Mouse (Mus musculus): ENCODE data around the gene Samd3. TPM values are rescaled to one million over a fixed set of nuclear protein-coding genes. Genes with fewer than 3 reads are reported as not detected.

Gene Samd3
- polyA plus RNA-seq, 1 experiment from 2014 or later, result not detected

GRCm38 (mm10) chr10:26232071-26232653 is 2.7 kb downstream of the Samd3 start:
- Histone ChIP-seq H3K9me3 (replicated peaks; ENCODE audit: control insufficient read depth, low read length) (no peaks in the 10 kb centered on the region), H3K27ac (ENCODE audit: low read length) (no peak overlapping the region), H3K4me3 (ENCODE audit: low read depth, low read length) (no peak overlapping the region), H3K36me3 (ENCODE audit: control insufficient read depth, insufficient read depth) (no peaks in the 10 kb centered on the region), H3K9ac (ENCODE audit: low read depth, low read length) (no peak overlapping the region), H3K27me3 (ENCODE audit: control insufficient read depth, insufficient read depth, low read depth, low read length) (no peaks in the 10 kb centered on the region), H3K4me1 (ENCODE audit: control insufficient read depth, low read depth, low read length) (no peaks in the 10 kb centered on the region), H3K4me2 (ENCODE audit: low read depth, low read length) (no peak overlapping the region)
- 60% methylated on average over 3 of the region's 3 CpGs for WGBS (ENCODE audit: insufficient replicate concordance)
- ATAC-seq (ENCODE audit: low read depth), result no peak

DNA sequence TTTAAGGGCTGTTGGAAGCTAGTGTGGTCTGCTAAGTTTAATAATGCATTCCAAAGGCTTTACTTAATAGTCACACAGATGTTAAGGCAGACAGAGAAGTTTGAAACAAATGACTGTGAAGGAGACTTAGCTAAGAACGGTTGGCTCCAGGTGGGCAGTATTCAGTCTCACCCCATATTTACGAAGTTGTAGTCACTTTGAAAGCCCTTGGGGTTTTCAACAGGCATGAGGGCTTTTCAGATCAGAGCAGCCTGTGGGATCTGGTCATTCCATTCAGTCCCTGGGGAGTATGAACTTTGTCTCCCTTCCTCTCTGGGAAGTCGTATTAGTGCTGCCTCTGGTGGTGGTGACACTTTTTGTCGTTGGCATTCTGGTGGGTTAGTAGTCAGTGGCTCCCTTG is 9.1 kb downstream of the Samd3 start:
- no peak overlapping the region for H3K4me2 ChIP-seq (ENCODE audit: low read depth, low read length)
- no peaks in the 10 kb centered on the region for H3K9me3 ChIP-seq (replicated peaks; ENCODE audit: control insufficient read depth, low read length)
- no peak overlapping the region for H3K9ac ChIP-seq (ENCODE audit: low read depth, low read length)
- WGBS (ENCODE audit: insufficient replicate concordance), result 41% methylated on average over 4 of the region's 4 CpGs
- no peaks in the 10 kb centered on the region for H3K36me3 ChIP-seq (ENCODE audit: control insufficient read depth, insufficient read depth)
- no peak overlapping the region for H3K27ac ChIP-seq (ENCODE audit: low read length)
- no peak overlapping the region for H3K4me3 ChIP-seq (ENCODE audit: low read depth, low read length)
- no peaks in the 10 kb centered on the region for H3K27me3 ChIP-seq (ENCODE audit: control insufficient read depth, insufficient read depth, low read depth, low read length)
- no peaks in the 10 kb centered on the region for H3K4me1 ChIP-seq (ENCODE audit: control insufficient read depth, low read depth, low read length)
- no peak for ATAC-seq (ENCODE audit: low read depth)

- H3K4me3 ChIP-seq (ENCODE audit: low read depth, low read length), result no peak overlapping the region
- H3K9me3 ChIP-seq (replicated peaks; ENCODE audit: control insufficient read depth, low read length), result no peaks in the 10 kb centered on the region
- H3K9ac ChIP-seq (ENCODE audit: low read depth, low read length), result no peak overlapping the region
- no peaks in the 10 kb centered on the region for H3K4me1 ChIP-seq (ENCODE audit: control insufficient read depth, low read depth, low read length)
- ATAC-seq (ENCODE audit: low read depth), result no peak
- H3K27me3 ChIP-seq (ENCODE audit: control insufficient read depth, insufficient read depth, low read depth, low read length), result no peaks in the 10 kb centered on the region
- 42% methylated on average over 1 of the region's 1 CpGs for WGBS (ENCODE audit: insufficient replicate concordance)
- H3K27ac ChIP-seq (ENCODE audit: low read length), result no peak overlapping the region
- no peak overlapping the region for H3K4me2 ChIP-seq (ENCODE audit: low read depth, low read length)
- H3K36me3 ChIP-seq (ENCODE audit: control insufficient read depth, insufficient read depth), result no peaks in the 10 kb centered on the region
Observed at GRCm38 (mm10) chr10:26239090-26239489, 9.6 kb downstream of the Samd3 start.

- no peak overlapping the region for H3K9ac ChIP-seq (ENCODE audit: low read depth, low read length)
- H3K36me3 ChIP-seq (ENCODE audit: control insufficient read depth, insufficient read depth), result no peaks in the 10 kb centered on the region
- H3K4me3 ChIP-seq (ENCODE audit: low read depth, low read length), result no peak overlapping the region
- WGBS (ENCODE audit: insufficient replicate concordance), result 70% methylated on average over 3 of the region's 3 CpGs
- no peaks in the 10 kb centered on the region for H3K27me3 ChIP-seq (ENCODE audit: control insufficient read depth, insufficient read depth, low read depth, low read length)
- no peak overlapping the region for H3K4me2 ChIP-seq (ENCODE audit: low read depth, low read length)
- no peak for ATAC-seq (ENCODE audit: low read depth)
- H3K9me3 ChIP-seq (replicated peaks; ENCODE audit: control insufficient read depth, low read length), result no peaks in the 10 kb centered on the region
- H3K27ac ChIP-seq (ENCODE audit: low read length), result no peak overlapping the region
- no peaks in the 10 kb centered on the region for H3K4me1 ChIP-seq (ENCODE audit: control insufficient read depth, low read depth, low read length)
Observed at GRCm38 (mm10) chr10:26243203-26243602, 13.7 kb downstream of the Samd3 start.

DNA sequence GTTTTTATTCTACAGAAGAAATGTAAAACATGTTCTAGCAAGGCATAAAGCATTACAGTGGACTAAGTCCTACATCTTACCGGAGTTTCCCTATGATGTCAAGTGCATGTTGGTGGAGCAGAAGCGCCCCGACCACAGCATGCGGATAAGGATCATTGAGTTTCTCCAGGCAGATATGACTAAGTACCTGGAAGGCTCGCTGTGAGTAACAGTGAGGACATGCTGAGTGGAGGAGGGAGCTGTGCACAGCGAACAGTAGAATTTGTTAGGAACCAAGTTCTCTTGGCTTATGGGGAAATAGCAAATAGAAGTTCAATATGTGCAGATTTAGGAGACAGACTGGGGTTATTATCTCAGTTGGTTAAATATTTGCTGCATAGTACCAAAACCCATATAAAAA is 15.0 kb downstream of the Samd3 start:
- Histone ChIP-seq H3K4me2 (ENCODE audit: low read depth, low read length) (no peak overlapping the region), H3K9me3 (replicated peaks; ENCODE audit: control insufficient read depth, low read length) (no peaks in the 10 kb centered on the region), H3K4me1 (ENCODE audit: control insufficient read depth, low read depth, low read length) (no peaks in the 10 kb centered on the region), H3K27me3 (ENCODE audit: control insufficient read depth, insufficient read depth, low read depth, low read length) (no peaks in the 10 kb centered on the region), H3K36me3 (ENCODE audit: control insufficient read depth, insufficient read depth) (no peaks in the 10 kb centered on the region), H3K27ac (ENCODE audit: low read length) (no peak overlapping the region), H3K4me3 (ENCODE audit: low read depth, low read length) (no peak overlapping the region), H3K9ac (ENCODE audit: low read depth, low read length) (no peak overlapping the region)
- ATAC-seq (ENCODE audit: low read depth), result no peak
- WGBS (ENCODE audit: insufficient replicate concordance), result 71% methylated on average over 6 of the region's 6 CpGs

GRCm38 (mm10) chr10:26249426-26250165 is 20.1 kb downstream of the Samd3 start:
- 62% methylated on average over 7 of the region's 7 CpGs for WGBS (ENCODE audit: insufficient replicate concordance)
- no peak overlapping the region for H3K9ac ChIP-seq (ENCODE audit: low read depth, low read length)
- H3K36me3 ChIP-seq (ENCODE audit: control insufficient read depth, insufficient read depth), result no peaks in the 10 kb centered on the region
- no peak for ATAC-seq (ENCODE audit: low read depth)
- no peak overlapping the region for H3K27ac ChIP-seq (ENCODE audit: low read length)
- H3K4me1 ChIP-seq (ENCODE audit: control insufficient read depth, low read depth, low read length), result no peaks in the 10 kb centered on the region
- no peak overlapping the region for H3K4me2 ChIP-seq (ENCODE audit: low read depth, low read length)
- H3K9me3 ChIP-seq (replicated peaks; ENCODE audit: control insufficient read depth, low read length), result no peaks in the 10 kb centered on the region
- H3K27me3 ChIP-seq (ENCODE audit: control insufficient read depth, insufficient read depth, low read depth, low read length), result no peaks in the 10 kb centered on the region
- H3K4me3 ChIP-seq (ENCODE audit: low read depth, low read length), result no peak overlapping the region

- H3K9ac ChIP-seq (ENCODE audit: low read depth, low read length), result no peak overlapping the region
- H3K9me3 ChIP-seq (replicated peaks; ENCODE audit: control insufficient read depth, low read length), result no peaks in the 10 kb centered on the region
- no peak for ATAC-seq (ENCODE audit: low read depth)
- WGBS (ENCODE audit: insufficient replicate concordance), result 33% methylated on average over 4 of the region's 4 CpGs
- H3K36me3 ChIP-seq (ENCODE audit: control insufficient read depth, insufficient read depth), result no peaks in the 10 kb centered on the region
- H3K4me1 ChIP-seq (ENCODE audit: control insufficient read depth, low read depth, low read length), result no peaks in the 10 kb centered on the region
- H3K4me2 ChIP-seq (ENCODE audit: low read depth, low read length), result no peak overlapping the region
- no peak overlapping the region for H3K4me3 ChIP-seq (ENCODE audit: low read depth, low read length)
- no peaks in the 10 kb centered on the region for H3K27me3 ChIP-seq (ENCODE audit: control insufficient read depth, insufficient read depth, low read depth, low read length)
- H3K27ac ChIP-seq (ENCODE audit: low read length), result no peak overlapping the region
Observed at GRCm38 (mm10) chr10:26259908-26260307, 30.4 kb downstream of the Samd3 start.

DNA sequence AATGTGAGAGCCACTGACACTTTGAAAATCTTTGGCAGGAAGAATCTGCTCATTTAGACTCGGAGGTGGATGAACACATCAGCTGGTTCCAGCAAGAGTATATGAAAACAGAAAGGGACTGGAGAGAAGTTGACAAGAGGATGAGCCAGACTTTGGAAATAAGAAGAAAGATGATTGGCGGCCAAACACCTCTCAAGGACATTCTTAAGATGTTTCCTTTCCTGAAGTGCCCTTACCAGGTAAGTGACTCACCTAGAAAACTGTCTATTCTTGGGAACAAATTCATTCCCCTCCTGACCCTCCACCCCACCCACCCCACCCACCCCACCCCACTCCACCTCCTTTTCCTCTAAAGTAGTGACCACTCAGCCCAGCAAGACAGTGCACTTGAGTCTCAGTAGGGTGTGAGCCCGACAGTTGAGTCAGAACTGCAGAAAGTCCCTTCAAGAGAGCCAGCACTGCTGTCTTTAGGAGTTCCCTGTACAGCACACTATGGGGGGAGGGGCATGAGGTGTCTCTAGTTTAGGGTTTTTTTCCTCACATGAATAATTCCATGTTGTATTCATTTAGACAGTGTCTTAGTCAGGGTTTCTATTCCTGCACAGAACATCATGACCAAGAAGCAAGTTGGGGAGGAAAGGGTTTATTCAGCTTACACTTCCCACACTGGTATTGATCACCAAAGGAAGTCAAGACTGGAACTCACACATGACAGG is 34.4 kb downstream of the Samd3 start:
- Histone ChIP-seq H3K4me3 (ENCODE audit: low read depth, low read length) (no peak overlapping the region), H3K27me3 (ENCODE audit: control insufficient read depth, insufficient read depth, low read depth, low read length) (no peaks in the 10 kb centered on the region), H3K9me3 (replicated peaks; ENCODE audit: control insufficient read depth, low read length) (no peaks in the 10 kb centered on the region), H3K36me3 (ENCODE audit: control insufficient read depth, insufficient read depth) (no peaks in the 10 kb centered on the region), H3K27ac (ENCODE audit: low read length) (no peak overlapping the region), H3K4me1 (ENCODE audit: control insufficient read depth, low read depth, low read length) (no peaks in the 10 kb centered on the region), H3K4me2 (ENCODE audit: low read depth, low read length) (no peak overlapping the region), H3K9ac (ENCODE audit: low read depth, low read length) (no peak overlapping the region)
- WGBS (ENCODE audit: insufficient replicate concordance), result 57% methylated on average over 3 of the region's 3 CpGs
- no peak for ATAC-seq (ENCODE audit: low read depth)

GRCm38 (mm10) chr10:26275414-26275813 is 45.9 kb downstream of the Samd3 start:
- Histone ChIP-seq H3K4me2 (ENCODE audit: low read depth, low read length) (no peak overlapping the region), H3K27ac (ENCODE audit: low read length) (no peak overlapping the region), H3K9me3 (replicated peaks; ENCODE audit: control insufficient read depth, low read length) (no peaks in the 10 kb centered on the region), H3K4me1 (ENCODE audit: control insufficient read depth, low read depth, low read length) (no peaks in the 10 kb centered on the region), H3K4me3 (ENCODE audit: low read depth, low read length) (no peak overlapping the region), H3K27me3 (ENCODE audit: control insufficient read depth, insufficient read depth, low read depth, low read length) (no peaks in the 10 kb centered on the region), H3K9ac (ENCODE audit: low read depth, low read length) (no peak overlapping the region), H3K36me3 (ENCODE audit: control insufficient read depth, insufficient read depth) (no peaks in the 10 kb centered on the region; the same call in 1 of the 2 replicates)
- ATAC-seq (ENCODE audit: low read depth), result no peak
- WGBS (ENCODE audit: insufficient replicate concordance), result 76% methylated on average over 6 of the region's 6 CpGs

Data from liver, embryonic 16.5 days (tissue).